Mouse (Mus musculus) retina, embryonic 14.5 days (tissue): ENCODE measurements around the gene Kmt5b.
A peak's percentile ranks its signal among the peaks of the same experiment; 100 is the strongest.

Experiments
- DNase-seq: peaks from one replicate; pipeline ENCODE4 v3.0.0-alpha.2; 2015; ENCODE audit warnings: low spot score

Kmt5b gene

GRCm38 (mm10) chr19:3768697-3769383, 1.6 kb downstream of the Kmt5b start:
- DNase-seq, result peak; percentile 95

- DNase-seq, result no peak
Measured at GRCm38 (mm10) chr19:3769533-3769932, 2.3 kb downstream of the Kmt5b start.

- peak; percentile 37 for DNase-seq
Measured at GRCm38 (mm10) chr19:3774159-3774558, 6.9 kb downstream of the Kmt5b start.

GRCm38 (mm10) chr19:3778713-3779112, 11.5 kb downstream of the Kmt5b start:
- DNase-seq, result no peak

- DNase-seq, result peak; percentile 18
Measured at GRCm38 (mm10) chr19:3790077-3790476, 22.9 kb downstream of the Kmt5b start.

- no peak for DNase-seq
Measured at GRCm38 (mm10) chr19:3805526-3805925, 38.3 kb downstream of the Kmt5b start.

DNA sequence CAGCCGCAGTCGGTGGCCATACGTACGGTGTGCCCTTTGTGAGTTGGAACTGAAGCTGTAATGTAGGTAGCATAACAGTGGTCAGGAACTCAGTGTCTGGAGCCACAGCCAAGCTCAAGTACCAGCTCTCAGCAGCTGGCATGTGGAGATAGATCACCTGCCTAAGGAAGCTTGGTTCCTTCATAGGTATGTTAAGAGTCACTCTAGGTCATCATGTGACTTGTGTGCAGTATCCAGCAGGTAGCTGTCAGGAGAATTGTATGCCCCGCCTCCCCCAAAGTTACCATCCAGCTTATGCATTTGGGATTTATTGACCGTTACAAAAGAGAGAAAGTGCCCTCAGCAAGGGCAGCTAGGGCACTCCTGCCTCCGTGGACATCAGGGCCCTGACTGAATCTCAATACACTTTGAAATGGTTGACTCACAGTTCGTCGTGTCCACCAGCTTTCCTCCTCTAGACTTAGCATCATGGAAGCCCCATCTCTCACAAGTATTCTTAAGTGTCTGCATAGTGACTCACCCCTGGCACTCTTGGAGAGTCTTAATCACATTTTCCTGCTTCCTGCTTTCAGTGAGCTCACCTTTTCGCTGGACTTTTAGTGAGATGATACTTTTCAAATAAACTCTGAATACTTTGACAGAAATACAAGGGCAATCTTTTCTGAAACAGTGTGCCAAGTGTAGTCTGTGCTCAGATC, 43.5 kb downstream of the Kmt5b start:
- DNase-seq, result no peak

- DNase-seq, result no peak
Measured at GRCm38 (mm10) chr19:3814461-3814860, 47.2 kb downstream of the Kmt5b start.

DNA sequence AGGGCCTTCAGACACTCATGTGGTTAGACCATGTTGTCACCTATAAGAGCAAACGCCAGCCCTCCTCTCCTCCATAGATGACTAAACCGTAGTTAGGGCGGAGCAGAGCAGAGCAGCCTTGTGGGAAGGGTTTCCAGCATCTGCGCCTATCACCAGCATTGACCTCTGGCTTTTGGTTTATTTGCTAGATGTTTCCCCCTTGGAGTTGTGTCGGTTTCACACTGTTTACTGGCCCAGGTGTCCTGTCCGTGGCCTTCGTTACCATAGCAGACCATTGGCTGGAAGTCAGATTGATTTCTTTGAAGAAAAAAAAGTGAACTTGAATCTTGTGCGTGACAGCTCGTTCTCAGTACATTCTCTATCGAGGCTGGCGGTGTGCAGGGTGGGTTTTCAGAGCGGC, 48.6 kb downstream of the Kmt5b start:
- no peak for DNase-seq

- DNase-seq, result no peak
Measured at GRCm38 (mm10) chr19:3819080-3819479, 51.9 kb downstream of the Kmt5b start.

DNA sequence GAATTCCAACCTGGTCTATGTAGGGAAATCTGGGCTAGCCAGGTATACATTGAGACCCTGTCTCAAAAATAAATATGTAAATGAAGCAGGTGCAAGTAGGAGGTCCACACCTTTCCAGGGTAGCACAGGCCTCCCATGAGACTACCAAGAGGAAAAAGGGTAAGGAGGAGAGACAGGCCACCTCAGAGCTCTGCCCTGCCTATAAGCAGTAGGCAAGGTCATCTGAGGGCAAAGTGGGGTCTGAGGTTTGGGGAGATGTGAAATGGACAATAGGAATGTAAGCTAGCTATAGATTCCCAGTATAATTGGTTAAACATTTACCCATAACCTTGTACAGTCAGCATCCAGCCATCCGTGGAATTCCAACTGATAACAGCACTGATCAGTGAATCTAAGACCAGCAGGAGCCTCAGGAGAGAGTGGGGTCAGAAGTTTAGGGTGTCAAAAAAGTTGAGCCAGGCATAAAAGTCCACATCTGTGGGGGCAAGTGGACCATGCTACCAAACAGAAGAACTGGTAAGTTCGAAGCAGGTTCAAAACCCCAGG, 52.8 kb downstream of the Kmt5b start:
- DNase-seq, result no peak

DNA sequence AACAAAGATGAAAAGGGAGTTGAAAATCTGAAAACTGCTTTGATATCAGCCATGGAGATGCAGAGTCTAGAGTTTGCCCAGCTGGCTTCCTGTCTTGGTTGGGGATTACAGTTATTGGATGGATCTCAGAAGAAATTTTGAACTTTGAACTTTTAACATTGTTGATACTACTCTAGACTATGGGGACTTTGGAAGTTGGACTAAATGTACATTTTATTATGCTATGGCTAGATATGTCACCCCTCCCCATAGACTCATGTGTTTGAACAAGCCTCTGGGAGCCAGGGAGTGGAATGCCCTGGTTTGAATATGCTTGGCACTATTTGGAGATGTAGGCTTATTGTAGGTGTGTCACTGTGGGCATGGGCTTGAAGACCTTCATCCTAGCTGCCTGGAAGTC, 57.8 kb downstream of the Kmt5b start:
- DNase-seq, result no peak

DNA sequence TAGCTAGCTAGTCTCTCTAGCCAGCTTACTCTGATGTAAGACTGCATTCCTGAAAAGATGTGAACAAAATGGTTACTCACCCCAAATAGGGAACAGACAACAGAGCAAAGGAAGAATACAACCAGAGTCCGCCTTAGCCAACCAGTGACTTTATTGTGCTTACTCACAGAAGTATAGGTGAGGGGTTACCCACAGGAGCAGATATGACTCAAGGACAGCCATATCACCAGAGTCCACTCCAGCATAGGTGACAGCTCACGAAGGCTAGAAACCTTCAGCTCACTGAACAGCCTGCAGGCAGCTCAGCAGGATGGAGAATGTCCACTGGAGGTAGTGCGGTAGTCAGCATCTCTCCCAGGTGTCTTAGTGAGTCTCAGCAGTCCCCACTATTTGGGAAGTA, 62.6 kb downstream of the Kmt5b start:
- no peak for DNase-seq

DNA sequence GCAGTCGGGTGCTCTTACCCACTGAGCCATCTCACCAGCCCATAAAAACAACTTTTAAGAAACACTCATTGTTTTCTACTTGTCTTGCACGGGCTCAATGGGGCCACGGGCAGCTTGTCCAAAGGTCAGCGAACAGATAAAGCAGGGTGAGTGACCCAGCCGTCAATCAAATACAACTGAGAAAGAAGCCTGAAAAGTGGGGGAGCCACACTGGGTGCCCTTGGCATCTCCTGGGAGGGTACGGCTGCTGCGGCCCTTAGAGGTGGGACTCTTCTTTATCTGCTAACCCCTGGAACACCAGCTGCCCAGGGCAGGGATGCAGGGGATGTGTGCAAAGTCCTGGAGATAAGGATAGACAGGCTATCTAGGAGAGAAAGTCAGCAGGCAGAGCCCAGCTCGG, 64.5 kb downstream of the Kmt5b start:
- DNase-seq, result no peak

GRCm38 (mm10) chr19:3832851-3833353, 65.7 kb downstream of the Kmt5b start:
- peak; percentile 30 for DNase-seq

DNA sequence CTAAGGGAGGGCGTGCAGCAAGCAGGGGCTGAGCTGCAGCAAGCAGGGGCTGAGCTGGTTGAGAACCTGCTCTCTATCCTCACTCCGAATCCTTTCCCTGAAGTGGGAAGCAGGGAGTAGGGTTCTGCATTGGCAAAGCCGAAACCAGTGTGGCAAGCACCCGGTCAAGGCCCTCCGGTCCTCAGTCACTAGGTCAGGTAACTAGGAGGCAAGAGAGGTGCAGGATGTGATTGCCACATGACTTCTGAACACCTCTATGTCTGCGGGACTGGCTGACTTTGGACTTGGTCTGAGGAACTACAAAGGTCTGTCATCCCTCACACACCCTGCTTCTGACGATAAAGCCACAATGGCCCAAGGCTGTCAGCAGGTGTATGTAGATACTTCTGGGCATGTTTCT, 67.1 kb downstream of the Kmt5b start:
- DNase-seq, result no peak

DNA sequence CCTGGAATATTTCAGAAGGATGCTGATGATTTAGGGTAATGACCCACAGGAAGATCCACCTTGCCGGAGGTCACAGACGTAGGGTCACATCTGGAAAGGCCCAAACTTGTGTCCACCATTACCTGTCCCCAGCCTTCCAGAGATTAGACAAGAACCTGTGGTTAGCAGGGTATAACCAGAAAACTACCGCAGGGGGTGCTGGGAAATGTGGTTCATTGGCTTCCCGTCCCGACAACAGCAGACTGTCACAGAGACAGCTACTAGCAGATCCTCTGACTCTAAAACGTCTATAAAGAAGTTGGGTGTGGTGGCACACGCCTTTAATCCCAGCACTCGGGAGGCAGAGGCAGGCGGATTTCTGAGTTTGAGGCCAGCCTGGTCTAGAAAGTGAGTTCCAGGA, 69.6 kb downstream of the Kmt5b start:
- no peak for DNase-seq

DNA sequence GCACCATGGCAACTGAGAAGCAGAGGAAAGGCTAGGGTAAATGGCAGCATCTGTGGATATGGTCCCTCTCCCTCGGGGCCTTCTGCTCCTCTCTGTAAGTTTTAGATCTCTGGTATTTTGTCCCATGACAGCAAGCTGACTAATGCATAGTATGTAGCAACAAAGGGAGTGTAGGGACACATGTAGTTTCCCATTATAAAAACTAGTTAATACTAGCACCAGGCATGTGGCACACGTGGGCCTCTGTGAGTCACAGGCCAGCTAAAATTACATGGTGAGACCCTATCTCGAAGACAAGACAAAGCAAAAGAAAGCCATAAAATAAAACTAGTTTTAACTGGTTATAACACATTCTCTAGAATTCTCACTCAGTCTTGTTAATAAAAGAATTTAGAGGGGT, 71.7 kb downstream of the Kmt5b start:
- DNase-seq, result no peak

DNA sequence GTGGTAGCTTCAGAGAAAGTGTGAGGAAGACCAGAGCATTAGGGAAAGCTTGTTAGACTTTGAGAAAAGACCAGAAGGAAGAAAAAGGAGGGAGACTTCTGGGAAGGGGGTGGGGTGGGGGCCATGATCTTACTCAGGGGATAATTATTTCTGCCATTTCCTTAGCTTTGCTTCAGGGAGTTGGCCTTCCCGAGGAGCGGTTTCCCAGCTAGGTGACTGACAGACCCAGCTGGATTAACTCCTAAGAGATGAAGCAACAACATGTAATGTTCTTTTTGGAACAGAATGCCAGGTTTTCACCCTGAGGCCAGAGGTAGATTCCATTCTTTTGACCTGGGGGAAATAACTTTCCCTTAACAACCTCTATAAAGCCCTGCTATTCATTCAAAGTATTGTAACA, 72.5 kb downstream of the Kmt5b start:
- DNase-seq, result no peak

DNA sequence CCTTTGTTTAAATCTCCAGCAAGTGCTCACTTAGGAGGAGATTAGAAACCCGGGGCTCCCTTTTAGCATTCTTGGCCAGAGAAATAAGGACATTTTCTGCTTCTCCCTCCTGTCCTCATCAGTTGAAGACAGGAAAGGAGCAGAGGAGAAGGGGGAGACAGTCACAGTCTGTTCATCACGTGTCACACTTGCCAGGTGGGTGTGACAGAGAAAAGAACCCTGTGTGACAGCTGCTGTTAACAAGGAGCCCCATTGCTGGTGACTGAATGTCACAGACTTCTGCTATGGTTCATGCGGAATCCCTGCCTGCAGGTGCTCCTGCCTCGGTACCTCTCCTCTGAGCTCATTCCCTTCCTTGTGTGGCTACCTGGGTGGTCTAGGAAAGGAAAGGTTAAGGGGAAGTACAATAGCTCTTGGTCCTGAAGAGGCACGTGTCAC, 73.0 kb downstream of the Kmt5b start:
- DNase-seq, result no peak

DNA sequence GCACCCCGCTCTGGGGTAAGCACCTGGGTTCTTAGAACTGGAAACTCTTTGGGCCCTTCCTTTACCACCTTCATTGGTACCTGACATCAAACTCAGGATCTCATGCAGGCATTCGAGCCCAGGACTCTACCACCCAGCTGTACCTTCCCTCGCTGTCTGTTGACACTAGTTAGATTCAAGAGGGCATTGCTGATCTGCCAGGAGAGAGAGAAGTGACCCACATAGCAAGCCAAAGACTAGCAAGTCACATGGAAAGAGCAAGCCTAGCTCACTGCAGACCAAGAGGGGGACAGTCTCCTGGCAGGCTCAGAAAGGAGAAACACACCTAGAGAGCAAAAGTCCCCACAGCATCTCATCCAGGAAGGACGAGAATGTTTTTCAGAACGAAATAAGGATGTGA, 73.5 kb downstream of the Kmt5b start:
- no peak for DNase-seq

GRCm38 (mm10) chr19:3842359-3843148, 75.3 kb downstream of the Kmt5b start:
- DNase-seq, result no peak

- no peak for DNase-seq
Measured at GRCm38 (mm10) chr19:3843629-3844028, 76.4 kb downstream of the Kmt5b start.
